In the genomic region with DNA sequence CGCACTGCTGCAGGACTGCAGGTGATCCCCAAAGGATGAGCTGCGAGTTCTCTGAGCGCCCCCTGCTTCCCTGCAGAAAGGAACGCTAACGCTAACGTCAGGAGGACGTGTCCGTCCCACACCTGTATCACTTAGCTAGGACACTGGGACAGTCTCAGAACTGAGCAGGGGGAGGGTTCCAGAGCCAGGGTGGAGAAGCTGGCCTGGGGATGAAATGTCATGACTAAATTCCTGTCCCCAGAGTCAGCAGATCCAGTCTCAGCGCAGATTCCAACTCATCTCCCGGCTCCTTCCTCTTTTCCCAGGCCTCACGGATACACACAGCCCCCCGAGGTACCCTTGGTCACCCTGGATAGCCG, we compare ENCODE assay signal across 8 mouse cellular contexts. TPM values are rescaled to one million over a fixed set of nuclear protein-coding genes. Genes with fewer than 3 reads are reported as not detected.
A peak's percentile ranks its signal among the peaks of the same experiment; 100 is the strongest.
DNase-seq lines count a peak whose midpoint lies in the region; ATAC-seq and TF ChIP-seq lines count a peak whose summit lies in the region.

No protein-coding gene starts in this region.

- no peaks in the 10 kb centered on the region for H3K79me2 ChIP-seq in myocyte (ENCODE audit: control insufficient read depth, insufficient read depth)

- peak overlapping the region; percentile 60 for H3K4me3 ChIP-seq in kidney, embryonic 14.5 days (ENCODE audit: low read length)
- peak overlapping the region; percentile 77 for H3K4me3 ChIP-seq in G1E (ENCODE audit: low read depth, low read length)
- H3K4me3 ChIP-seq in erythroblast, embryonic 14.5 days (replicated peaks), result peak overlapping the region; percentile 92
- peak overlapping the region; percentile 67 for H3K4me3 ChIP-seq in limb, embryonic 10.5 days
- H3K4me3 ChIP-seq in myocyte, result peak overlapping the region; percentile 36

- WGBS in kidney, embryonic 14.5 days, result 8% methylated on average over 13 of the region's 13 CpGs
- 9% methylated on average over 13 of the region's 13 CpGs for WGBS in limb, embryonic 10.5 days

- ATAC-seq in kidney, embryonic 14.5 days (ENCODE audit: low FRiP score, low TSS enrichment), result peak; percentile 29; the same call in 1 of the 2 replicates
- no peak for ATAC-seq in G1E (ENCODE audit: extremely low read depth, insufficient number of reproducible peaks, low FRiP score, poor library complexity, severe bottlenecking)
- ATAC-seq in monocyte, adult 5-6 weeks (replicated peaks; ENCODE audit: insufficient number of reproducible peaks, low FRiP score, low TSS enrichment, poor library complexity, severe bottlenecking), result no peak

- DNase-seq in kidney, postnatal 4 days, result no peak
- DNase-seq in G1E (ENCODE audit: low spot score), result peak; percentile 14
- DNase-seq in limb, embryonic 10.5 days (ENCODE audit: low spot score), result no peak
- DNase-seq in spleen, postnatal 10 days (ENCODE audit: low spot score in 2 of 2), result no peak

- no peaks in the 10 kb centered on the region for H3K9me3 ChIP-seq in kidney, embryonic 14.5 days (ENCODE audit: control insufficient read depth, low read length)
- H3K9me3 ChIP-seq in G1E (replicated peaks), result no peaks in the 10 kb centered on the region
- no peaks in the 10 kb centered on the region for H3K9me3 ChIP-seq in erythroblast, embryonic 14.5 days (ENCODE audit: control insufficient read depth, low read length)
- H3K9me3 ChIP-seq in limb, embryonic 10.5 days (replicated peaks), result no peaks in the 10 kb centered on the region

- H3K36me3 ChIP-seq in kidney, embryonic 14.5 days (ENCODE audit: control insufficient read depth, insufficient read depth, low read length), result 0 out of 2 replicates have a peak, but pooled peaks cover 5% of the 10 kb centered on the region
- H3K36me3 ChIP-seq in G1E (replicated peaks) (peaks cover 29% of the 10 kb centered on the region), myocyte (ENCODE audit: control insufficient read depth, insufficient read depth) (no peaks in the 10 kb centered on the region)
- H3K36me3 ChIP-seq in erythroblast, embryonic 14.5 days (ENCODE audit: control insufficient read depth), result peaks cover 28% of the 10 kb centered on the region
- no peaks in the 10 kb centered on the region for H3K36me3 ChIP-seq in limb, embryonic 10.5 days

- peak overlapping the region; percentile 13 for H3ac ChIP-seq in myocyte (ENCODE audit: control insufficient read depth, insufficient read length)

- H3K27ac ChIP-seq in kidney, embryonic 14.5 days (ENCODE audit: low read depth, low read length), result peak overlapping the region; percentile 15; the same call in 1 of the 2 replicates
- peak overlapping the region; percentile 79 for H3K27ac ChIP-seq in limb, embryonic 10.5 days

- H3K27me3 ChIP-seq in kidney, embryonic 14.5 days (ENCODE audit: control insufficient read depth, insufficient read depth, low read length), result no peaks in the 10 kb centered on the region
- H3K27me3 ChIP-seq in G1E (ENCODE audit: insufficient read depth, low read length) (peaks cover 3% of the 10 kb centered on the region; the same call in 1 of the 2 replicates), myocyte (ENCODE audit: control insufficient read depth, insufficient read depth, insufficient read length) (no peaks in the 10 kb centered on the region)
- H3K27me3 ChIP-seq in erythroblast, embryonic 14.5 days (ENCODE audit: control insufficient read depth), result no peaks in the 10 kb centered on the region
- H3K27me3 ChIP-seq in limb, embryonic 10.5 days (ENCODE audit: low read depth, poor library complexity, severe bottlenecking), result peaks cover 34% of the 10 kb centered on the region

- peak overlapping the region; percentile 89 for H3K4me2 ChIP-seq in kidney, embryonic 14.5 days (replicated peaks; ENCODE audit: low read depth, low read length)
- peak overlapping the region; percentile 75 for H3K4me2 ChIP-seq in myocyte (ENCODE audit: low read depth)

- TF ChIP-seq CTCF in G1E (IDR thresholded peaks at IDR 0.05; ENCODE audit: low read depth, low read length), result no peak

- H3K4me1 ChIP-seq in kidney, embryonic 14.5 days (ENCODE audit: control insufficient read depth, insufficient read depth, low read length), result peaks cover 13% of the 10 kb centered on the region; the same call in 1 of the 2 replicates
- H3K4me1 ChIP-seq in G1E (ENCODE audit: insufficient read depth, low read depth, low read length), result peaks cover 29% of the 10 kb centered on the region
- peaks cover 54% of the 10 kb centered on the region for H3K4me1 ChIP-seq in erythroblast, embryonic 14.5 days (ENCODE audit: control insufficient read depth)
- peaks cover 18% of the 10 kb centered on the region for H3K4me1 ChIP-seq in limb, embryonic 10.5 days

- peak overlapping the region; percentile 76 for H3K9ac ChIP-seq in kidney, embryonic 14.5 days (ENCODE audit: low read depth, low read length)

- no peak for TF ChIP-seq POLR2A in myocyte (IDR thresholded peaks at IDR 0.05; ENCODE audit: insufficient read length, low read depth)

TF ChIP-seq in myocyte, 11 proteins besides CTCF, POLR2A, EP300 and RAD21:
- TF ChIP-seq MYOG (IDR thresholded peaks at IDR 0.05; ENCODE audit: control insufficient read depth in 1 of 3, insufficient read depth in 1 of 3, insufficient read length in 2 of 3, low read depth in 2 of 3) (no peak), MAX (IDR thresholded peaks at IDR 0.05; ENCODE audit: low read depth) (no peak), TCF12 (IDR thresholded peaks at IDR 0.05; ENCODE audit: insufficient read depth, poor library complexity, severe bottlenecking) (no peak), E2F4 (IDR thresholded peaks at IDR 0.05; ENCODE audit: insufficient read depth) (no peak), SRF (IDR thresholded peaks at IDR 0.05; ENCODE audit: control insufficient read depth, insufficient read length, low read depth) (no peak), USF1 (IDR thresholded peaks at IDR 0.05; ENCODE audit: low read depth) (no peak), MYOD1 (IDR thresholded peaks at IDR 0.05; ENCODE audit: control insufficient read depth in 1 of 3, insufficient read length in 2 of 3, low read depth in 2 of 3) (no peak), REST (IDR thresholded peaks at IDR 0.05; ENCODE audit: insufficient read depth, insufficient read length) (no peak), TCF3 (IDR thresholded peaks at IDR 0.05; ENCODE audit: insufficient read length, low read depth) (no peak), POLR2AphosphoS2 (IDR thresholded peaks at IDR 0.05; ENCODE audit: insufficient read length, low read depth) (no peak), CEBPB (IDR thresholded peaks at IDR 0.05; ENCODE audit: insufficient read depth, poor library complexity, severe bottlenecking) (no peak)
TF ChIP-seq in myocyte: peak in this region for 0.

RNA-seq across cellular contexts. Expression of gene Cltb, which starts 0.6 kb away (rescaled TPM):
- 36.3 TPM in 2 replicates for polyA plus RNA-seq in kidney, embryonic 14.5 days (2014; fragmentation: Nextera tagmentation; extraction: Ambion mirVana)
- total RNA-seq in G1E (2014; fragmentation: Nextera tagmentation) (8.7 and 9.2 TPM in 2 replicates), G1E (2017) (29.6 and 33.6 TPM in 2 replicates)
- polyA plus RNA-seq in G1E (2012) (49.8 TPM in 2 replicates), myocyte (2012; fragmentation: generic; extraction: Trizol) (43.0 TPM)
- 46.7 and 79.0 TPM in 2 replicates for polyA plus RNA-seq in erythroblast, embryonic 14.5 days (2012)
- polyA plus RNA-seq in limb, embryonic 10.5 days (2016; fragmentation: Nextera tagmentation; extraction: Ambion mirVana), result 8.5 and 12.3 TPM in 2 replicates
- total RNA-seq in monocyte, adult 5-6 weeks (2017), result 19.8 to 45.0 TPM (median 35.6 TPM) in 3 replicates

RNA-seq across cellular contexts. Expression of gene Faf2, which starts 11.0 kb away (rescaled TPM):
- polyA plus RNA-seq in kidney, embryonic 14.5 days (2014; fragmentation: Nextera tagmentation; extraction: Ambion mirVana), result 87.5 and 126 TPM in 2 replicates
- total RNA-seq in G1E (2014; fragmentation: Nextera tagmentation), result 80.9 and 87.6 TPM in 2 replicates
- total RNA-seq in G1E (2017), result 35.9 and 47.9 TPM in 2 replicates
- polyA plus RNA-seq in G1E (2012), result 12.9 and 14.5 TPM in 2 replicates
- polyA plus RNA-seq in erythroblast, embryonic 14.5 days (2012), result 1.3 and 1.5 TPM in 2 replicates
- polyA plus RNA-seq in limb, embryonic 10.5 days (2016; fragmentation: Nextera tagmentation; extraction: Ambion mirVana), result 75.7 and 87.7 TPM in 2 replicates
- polyA plus RNA-seq in myocyte (2012; fragmentation: generic; extraction: Trizol), result 30.3 TPM
- 33.8 to 63.9 TPM (median 38.3 TPM) in 3 replicates for total RNA-seq in monocyte, adult 5-6 weeks (2017)

RNA-seq across cellular contexts. Expression of gene Higd2a, which starts 20.6 kb away (rescaled TPM):
- 203 and 224 TPM in 2 replicates for polyA plus RNA-seq in kidney, embryonic 14.5 days (2014; fragmentation: Nextera tagmentation; extraction: Ambion mirVana)
- total RNA-seq in G1E (2014; fragmentation: Nextera tagmentation) (74.0 and 79.3 TPM in 2 replicates), G1E (2017) (65.2 and 67.7 TPM in 2 replicates)
- polyA plus RNA-seq in G1E (2012) (26.4 and 84.5 TPM in 2 replicates), myocyte (2012; fragmentation: generic; extraction: Trizol) (234 TPM)
- 3.8 and 14.7 TPM in 2 replicates for polyA plus RNA-seq in erythroblast, embryonic 14.5 days (2012)
- 143 and 148 TPM in 2 replicates for polyA plus RNA-seq in limb, embryonic 10.5 days (2016; fragmentation: Nextera tagmentation; extraction: Ambion mirVana)
- 22.4 to 36.2 TPM (median 28.0 TPM) in 3 replicates for total RNA-seq in monocyte, adult 5-6 weeks (2017)

RNA-seq across cellular contexts. Expression of gene Nop16, which starts 20.7 kb away (rescaled TPM):
- 78.6 and 88.6 TPM in 2 replicates for polyA plus RNA-seq in kidney, embryonic 14.5 days (2014; fragmentation: Nextera tagmentation; extraction: Ambion mirVana)
- 64.7 and 76.0 TPM in 2 replicates for total RNA-seq in G1E (2014; fragmentation: Nextera tagmentation)
- 59.4 and 65.7 TPM in 2 replicates for total RNA-seq in G1E (2017)
- 63.8 and 65.1 TPM in 2 replicates for polyA plus RNA-seq in G1E (2012)
- 0.77 and 1.7 TPM in 2 replicates for polyA plus RNA-seq in erythroblast, embryonic 14.5 days (2012)
- 112 and 143 TPM in 2 replicates for polyA plus RNA-seq in limb, embryonic 10.5 days (2016; fragmentation: Nextera tagmentation; extraction: Ambion mirVana)
- polyA plus RNA-seq in myocyte (2012; fragmentation: generic; extraction: Trizol), result 51.1 TPM
- total RNA-seq in monocyte, adult 5-6 weeks (2017), result 8.6 to 17.2 TPM (median 16.5 TPM) in 3 replicates

RNA-seq across cellular contexts. Expression of gene Arl10, which starts 35.8 kb away (rescaled TPM):
- 29.7 and 33.5 TPM in 2 replicates for polyA plus RNA-seq in kidney, embryonic 14.5 days (2014; fragmentation: Nextera tagmentation; extraction: Ambion mirVana)
- total RNA-seq in G1E (2014; fragmentation: Nextera tagmentation), result 20.8 and 21.4 TPM in 2 replicates
- 13.9 and 14.3 TPM in 2 replicates for total RNA-seq in G1E (2017)
- polyA plus RNA-seq in G1E (2012), result 11.8 and 13.8 TPM in 2 replicates
- polyA plus RNA-seq in erythroblast, embryonic 14.5 days (2012), result 0.08 TPM in 1 of 2 replicates, not detected in the other
- 28.8 and 31.5 TPM in 2 replicates for polyA plus RNA-seq in limb, embryonic 10.5 days (2016; fragmentation: Nextera tagmentation; extraction: Ambion mirVana)
- 15.3 TPM for polyA plus RNA-seq in myocyte (2012; fragmentation: generic; extraction: Trizol)
- total RNA-seq in monocyte, adult 5-6 weeks (2017), result 8.7 to 27.2 TPM (median 9.5 TPM) in 3 replicates

Comparison
In these comparisons a context has a peak if more than half of its experiments do, and no peak if none do; other contexts are left out.
1. H3K4me3 ChIP-seq: peak in every context shown above with its lines; median percentile 92 in erythroblast, embryonic 14.5 days; 77 in G1E; 67 in limb, embryonic 10.5 days; 60 in kidney, embryonic 14.5 days; 36 in myocyte.